Mouse (Mus musculus) cerebellum, postnatal 10 days (tissue): ENCODE measurements around the gene Enox1.

Experiments used
- DNase-seq, 2 experiments: peaks; one replicate each; pipeline ENCODE4 v3.0.0; 2021; ENCODE audit warnings: mixed read lengths in 2 of 2

The Enox1 gene

DNA sequence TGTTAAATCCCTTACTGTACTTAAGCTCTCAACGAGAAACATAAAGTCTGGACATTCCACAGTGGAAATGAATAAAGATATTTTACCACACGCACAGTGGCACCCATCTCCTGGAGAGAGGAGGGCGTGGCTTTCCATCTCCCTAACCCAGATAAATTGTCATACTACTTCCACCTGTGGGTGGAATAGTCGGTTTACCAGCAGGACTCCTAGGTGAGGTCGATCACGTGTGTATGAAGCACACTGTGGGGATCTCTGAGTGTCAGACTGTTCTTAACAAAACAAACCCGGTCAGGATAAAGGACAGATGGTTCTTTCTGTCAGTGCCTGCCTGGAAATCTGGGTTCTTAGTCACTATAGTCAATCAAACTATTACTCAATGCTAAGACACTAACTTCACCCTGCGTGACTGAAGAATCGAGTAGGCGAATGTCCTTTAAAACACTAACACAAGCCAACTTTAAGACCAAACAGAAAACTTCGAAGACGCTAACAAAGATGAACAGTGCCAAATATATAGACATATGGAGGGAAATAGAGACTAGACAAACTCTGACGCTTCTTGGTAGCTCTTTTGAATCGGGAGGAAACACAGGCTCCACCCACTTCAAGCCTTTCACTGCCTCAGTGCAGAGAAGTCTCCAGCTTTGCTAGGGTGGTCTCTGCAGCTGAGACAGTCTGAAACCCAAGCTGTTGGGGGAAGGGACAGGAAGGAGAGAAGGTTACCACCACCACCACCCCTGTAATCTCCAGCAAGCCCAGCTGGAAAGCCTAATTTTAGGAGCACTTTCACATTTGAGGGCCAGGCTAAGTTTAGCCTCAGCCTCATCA lies 423.8 kb downstream of the Enox1 start:
- no peak for DNase-seq

DNA sequence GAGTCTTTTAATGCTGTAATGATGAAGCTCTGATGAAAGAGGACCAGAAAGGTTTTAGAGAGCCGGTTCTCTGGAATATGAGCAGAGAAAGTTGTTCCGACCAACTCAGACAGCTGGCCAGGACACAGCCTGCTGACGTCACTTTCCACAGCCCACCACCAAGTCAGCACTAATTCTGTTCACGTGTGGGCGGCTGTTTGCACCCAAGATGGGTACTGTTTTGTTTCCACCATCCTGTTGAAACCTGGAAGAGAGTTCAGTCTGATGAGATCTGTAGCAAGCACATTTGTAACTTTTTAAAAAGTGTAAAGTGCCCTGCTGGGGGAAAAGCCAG lies 424.3 kb downstream of the Enox1 start:
- no peak for DNase-seq

DNA sequence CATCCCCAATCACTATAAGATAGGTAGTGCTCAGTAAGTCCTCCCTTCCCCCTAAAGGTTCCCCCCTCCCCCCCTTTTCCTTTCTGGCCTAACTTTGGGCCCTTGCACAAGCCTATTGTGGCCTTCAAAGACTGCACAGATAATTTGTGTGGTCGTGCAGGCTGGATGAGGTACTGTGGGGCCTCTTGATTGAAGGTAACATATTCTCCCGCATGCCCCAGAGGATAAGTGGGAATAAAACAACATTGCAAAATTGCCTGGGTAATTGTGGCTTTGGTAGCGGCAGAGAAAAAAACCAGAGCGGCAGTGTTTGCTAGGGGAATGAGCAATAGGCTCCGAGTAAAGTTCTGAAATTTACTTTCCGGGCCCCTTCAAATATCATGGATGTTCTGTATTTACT lies 425.1 kb downstream of the Enox1 start:
- no peak for DNase-seq

DNA sequence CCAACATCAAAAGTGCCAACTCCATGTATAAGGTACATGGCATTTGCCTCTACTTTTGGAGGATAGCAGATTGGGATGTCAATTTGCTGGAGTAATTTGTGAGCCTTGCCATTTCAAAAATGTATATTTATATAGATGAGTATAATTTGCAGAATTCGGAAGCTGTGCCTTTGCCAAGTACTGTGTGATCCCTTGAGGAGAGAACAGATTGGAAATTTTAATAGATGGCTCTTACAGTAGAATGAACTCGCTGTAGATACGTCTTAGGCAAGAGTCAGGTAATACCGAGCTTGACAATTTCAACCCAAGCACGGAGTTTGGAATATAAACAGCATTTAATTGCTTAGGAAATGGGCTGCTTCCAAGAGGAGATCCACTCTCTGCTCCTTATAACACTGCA lies 427.9 kb downstream of the Enox1 start:
- DNase-seq, result no peak

DNA sequence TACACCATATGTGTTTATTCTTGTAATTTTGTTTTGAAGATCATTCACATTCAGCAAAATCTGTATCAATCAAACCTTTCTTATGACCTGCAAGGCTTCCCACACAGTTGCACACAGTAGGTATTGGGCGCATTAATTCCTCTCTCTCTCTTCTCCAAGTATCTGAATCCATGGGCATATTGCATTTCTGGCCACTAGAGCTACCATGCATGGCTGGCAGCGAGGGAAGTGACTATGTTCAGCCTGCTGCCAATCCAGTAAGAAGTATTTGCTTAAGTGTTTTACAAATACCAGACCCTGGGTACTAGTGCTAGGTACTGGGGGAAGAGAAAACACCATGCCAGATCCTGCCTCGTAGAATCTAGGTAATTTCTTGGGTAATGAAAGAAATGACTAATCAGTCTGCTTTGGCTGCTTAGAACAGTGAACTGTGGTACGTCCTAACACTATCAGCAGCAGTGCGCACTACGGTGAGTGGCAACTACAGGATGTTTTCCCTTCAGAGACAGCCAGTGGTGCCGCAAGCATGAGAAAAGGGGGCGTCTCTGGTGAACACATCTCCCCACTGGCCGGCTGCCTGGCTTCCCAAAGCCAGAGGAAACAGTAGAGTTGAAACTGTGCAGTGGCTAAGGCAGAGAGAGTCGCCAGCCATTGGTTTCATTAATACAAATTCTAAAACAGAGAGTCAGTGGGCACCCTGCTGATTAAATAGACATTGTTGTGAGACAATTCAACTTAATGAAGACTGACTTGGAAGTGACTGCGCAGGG lies 428.7 kb downstream of the Enox1 start:
- no peak for DNase-seq

DNA sequence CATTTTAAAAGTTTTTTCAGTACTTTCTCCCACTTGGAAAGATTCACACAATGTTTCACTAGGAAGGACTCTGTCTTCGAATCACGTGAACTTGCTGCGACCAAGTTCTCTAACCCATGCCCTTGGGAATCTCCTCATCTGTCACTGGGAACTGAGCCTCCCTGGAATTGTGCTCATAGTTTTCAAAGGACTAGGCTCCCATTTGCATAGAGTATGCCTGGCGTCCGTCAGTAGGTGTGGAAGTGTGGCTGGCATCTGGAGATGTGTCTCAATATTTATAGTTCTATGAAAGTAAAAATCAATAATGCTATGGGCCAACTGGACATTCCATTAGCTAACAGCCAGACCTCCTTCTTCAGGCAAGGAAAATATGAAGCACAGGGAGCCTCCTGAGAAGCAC lies 429.5 kb downstream of the Enox1 start:
- no peak for DNase-seq

DNA sequence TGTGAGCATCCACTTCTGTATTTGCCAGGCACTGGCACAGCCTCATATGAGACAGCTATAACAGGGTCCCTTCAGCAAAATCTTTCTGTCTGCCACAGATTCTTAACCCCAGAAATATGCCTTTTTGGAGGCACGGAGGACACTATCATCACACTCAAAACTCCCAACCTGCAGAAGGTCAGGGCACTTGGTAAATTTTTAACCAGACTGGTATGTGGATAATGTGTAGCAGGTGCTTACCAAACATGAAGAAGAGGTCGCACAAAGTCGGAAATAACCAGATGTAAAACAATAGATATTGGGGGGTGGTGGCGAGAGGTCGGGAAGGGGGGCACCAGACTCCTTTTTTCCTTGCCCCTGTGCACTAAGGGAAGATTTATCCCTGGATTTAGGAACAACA lies 430.6 kb downstream of the Enox1 start:
- DNase-seq, result no peak

DNA sequence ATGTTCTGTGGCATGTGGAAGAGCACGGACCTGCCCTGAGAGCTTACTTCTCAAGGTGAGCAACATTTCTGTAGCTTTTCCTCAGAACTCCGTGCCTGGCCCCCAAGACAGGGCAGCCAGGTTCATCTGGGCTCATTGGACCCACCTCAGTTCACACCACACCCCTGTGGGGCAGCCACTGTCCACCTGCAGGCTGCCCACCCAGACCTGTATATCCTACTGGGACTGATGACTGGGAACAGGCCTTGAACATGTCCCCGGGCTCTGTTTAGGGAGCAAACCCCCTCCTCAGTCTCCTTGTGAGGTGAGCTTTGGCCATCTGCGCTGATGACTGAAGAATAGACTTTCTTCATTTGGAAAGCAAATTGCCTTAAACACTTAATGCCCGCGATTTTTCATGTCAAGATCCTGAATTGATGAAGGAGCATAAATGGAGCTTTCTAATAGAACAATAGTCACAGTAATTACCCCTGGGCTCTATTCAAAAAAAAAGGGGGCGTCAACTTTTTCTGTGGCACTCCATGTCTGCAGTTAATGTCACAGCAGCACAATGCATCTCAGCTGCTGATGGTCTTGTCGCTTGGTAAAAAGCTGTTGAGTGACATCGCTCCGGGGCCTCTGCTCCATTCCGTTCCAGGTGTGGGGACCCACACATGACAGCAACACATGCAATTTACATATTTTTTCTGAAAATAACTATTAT lies 436.7 kb downstream of the Enox1 start:
- DNase-seq, result no peak

DNA sequence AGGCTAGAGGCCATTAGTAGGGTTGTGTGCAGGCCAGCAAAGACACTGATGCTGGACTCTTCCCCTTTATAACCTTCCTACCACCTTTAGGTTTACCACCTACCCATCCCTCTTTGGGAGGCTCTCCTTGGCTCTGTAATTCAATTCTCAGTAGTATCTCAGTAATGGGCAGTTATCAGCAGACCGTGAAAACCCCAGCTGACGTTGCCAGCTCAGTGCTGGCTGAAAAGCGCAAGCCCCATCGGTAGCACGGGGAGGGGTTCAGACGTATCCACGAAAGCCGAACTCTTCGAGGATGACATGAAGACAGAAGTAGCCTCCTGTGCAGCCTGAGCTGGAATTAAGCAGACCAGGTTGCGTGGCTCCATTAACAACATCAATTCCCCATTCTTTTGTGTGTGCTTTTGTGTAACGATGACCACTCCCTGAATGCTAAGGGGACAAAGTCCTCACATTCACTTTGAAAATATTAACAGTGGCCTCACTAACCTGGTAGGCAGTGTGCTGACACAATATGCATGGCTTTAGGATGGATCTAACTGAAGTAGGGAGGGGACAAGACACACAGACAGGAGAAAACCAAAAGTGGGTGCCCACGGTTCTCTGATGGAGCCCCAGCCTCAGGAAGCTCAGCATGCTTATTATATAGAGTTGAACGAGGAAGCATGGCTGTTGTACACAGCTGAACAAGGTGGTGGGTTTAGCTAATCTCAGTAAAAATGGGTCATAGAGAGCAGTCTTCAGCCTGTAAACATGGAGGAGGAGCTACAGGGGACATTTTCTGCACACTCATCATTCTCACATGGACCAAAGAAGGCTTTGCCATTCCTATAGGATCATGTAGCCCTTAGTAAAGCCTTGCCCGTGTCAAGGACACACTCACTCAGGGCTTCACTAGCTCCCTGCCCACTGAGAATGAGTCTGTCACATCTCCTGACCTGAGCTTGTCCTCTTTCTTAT lies 439.9 kb downstream of the Enox1 start:
- DNase-seq, result peak; percentile 66 to 79

DNA sequence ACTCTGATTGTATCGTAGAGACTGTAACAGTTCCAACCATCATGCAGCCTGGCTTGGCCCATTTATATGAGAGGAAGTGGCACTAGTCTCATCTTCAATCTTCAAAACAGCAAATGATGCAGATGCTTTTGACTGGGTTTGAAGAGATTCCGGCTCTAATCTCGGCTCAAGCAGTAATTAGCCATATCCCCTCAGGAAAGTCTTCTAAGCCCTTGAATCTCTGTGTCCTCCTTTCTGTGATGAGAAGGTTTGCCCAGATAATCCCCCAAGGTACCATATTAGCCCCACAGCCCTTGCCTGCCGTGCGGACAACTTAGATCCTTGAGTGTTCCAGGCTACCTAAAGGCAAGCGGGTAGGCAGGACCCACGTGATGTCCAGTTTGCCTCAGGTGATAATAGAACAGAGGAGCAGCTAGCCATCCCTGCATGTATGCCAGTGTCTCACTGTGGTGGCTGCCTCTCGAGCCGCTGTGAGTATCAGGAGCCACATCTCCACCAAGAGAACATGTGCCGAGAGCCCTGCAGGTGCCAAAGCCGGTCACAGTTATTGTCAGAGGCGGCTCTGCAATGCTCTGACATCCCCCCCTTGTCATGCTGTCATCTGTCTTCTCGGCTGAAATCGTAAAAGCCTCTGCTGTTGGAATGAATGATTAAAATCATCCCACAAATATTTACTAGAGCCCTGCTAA lies 442.6 kb downstream of the Enox1 start:
- peak in 1 of 2 experiments; percentile 51 for DNase-seq

DNA sequence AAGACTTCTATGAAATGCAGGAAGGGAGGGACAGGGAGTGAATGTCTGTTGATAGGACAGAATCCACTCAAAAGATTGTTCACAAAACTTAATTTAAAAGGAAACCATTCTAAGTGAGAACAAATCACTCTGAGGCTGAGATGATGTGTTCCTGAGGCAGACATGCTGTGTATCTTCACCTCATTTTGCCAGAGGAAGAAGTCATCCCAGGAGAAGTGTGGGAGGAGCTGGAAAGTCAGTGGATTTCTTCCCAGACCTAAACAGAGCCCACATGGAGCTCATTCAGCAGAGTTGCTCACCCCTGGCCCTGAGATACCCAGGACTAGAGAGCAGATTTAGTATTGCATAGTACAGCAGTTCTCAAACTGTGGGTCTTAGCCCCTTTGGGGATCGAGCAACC lies 444.2 kb downstream of the Enox1 start:
- DNase-seq, result no peak

DNA sequence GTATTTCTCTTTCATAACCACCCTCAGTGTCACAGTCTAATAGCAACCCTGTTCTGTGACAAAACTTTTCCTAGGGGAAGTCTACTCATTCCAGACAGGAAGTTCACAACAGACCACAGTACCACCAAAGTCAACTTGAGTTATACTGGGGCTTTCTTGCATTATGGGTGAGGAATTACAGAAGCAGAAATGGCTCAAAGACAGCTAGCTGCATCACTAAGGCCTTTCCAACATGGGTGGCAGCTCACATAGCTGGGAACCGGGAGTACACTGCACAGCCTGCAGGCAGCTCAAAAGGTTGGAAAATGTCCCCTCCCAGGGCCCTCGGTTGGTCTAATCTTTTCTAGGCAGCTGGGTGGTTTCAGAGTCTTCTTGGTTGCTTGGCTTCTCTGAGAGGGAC lies 444.9 kb downstream of the Enox1 start:
- DNase-seq, result no peak

DNA sequence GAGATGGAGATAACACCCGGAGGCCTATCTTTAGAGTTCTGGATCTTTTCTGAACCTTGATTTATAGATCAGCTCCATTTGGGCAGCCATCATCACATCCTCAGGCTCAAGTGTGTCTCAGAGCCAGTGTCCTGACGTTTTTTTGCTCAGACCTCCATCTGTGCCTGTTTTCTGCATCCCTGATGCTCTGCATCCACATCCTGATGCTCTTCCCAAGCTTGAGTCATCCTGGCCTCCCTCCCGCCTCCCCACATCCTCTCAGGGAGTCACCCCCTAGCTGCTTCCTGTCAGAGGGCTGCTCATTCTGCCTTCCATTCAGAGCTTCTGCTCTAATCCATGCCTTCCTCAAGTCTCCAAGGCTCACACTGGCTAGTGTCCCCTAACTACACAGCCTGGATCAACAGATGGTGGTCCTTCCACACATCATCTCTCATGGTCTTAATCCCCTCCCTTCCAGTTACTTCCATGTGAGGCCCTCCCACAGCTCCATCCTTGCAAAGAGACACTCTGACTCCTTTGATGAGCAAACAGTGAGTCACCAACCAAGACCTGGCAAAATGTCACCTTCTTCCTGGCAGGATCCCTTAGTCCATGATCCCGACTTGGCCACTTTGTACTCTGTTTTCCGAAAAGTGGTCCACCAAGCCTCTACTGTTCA lies 451.7 kb downstream of the Enox1 start:
- no peak for DNase-seq

DNA sequence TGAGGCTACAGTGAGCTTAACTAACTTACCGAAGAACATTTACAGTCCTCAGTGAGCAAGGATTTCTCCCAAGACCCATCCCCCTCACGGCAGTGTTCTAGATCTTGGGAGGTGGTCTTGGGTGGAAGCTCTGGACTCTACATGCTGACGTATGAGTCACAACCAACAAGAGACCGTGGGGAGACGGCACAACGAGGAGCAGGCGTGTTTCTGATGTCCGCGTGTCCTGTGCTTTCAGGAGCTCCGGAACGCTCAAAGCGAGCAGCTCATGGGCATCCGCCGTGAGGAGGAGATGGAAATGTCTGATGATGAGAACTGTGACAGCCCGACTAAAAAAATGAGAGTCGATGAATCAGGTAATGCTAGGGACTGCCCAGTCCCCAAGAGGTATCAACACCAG lies 458.6 kb downstream of the Enox1 start:
- DNase-seq, result no peak

DNA sequence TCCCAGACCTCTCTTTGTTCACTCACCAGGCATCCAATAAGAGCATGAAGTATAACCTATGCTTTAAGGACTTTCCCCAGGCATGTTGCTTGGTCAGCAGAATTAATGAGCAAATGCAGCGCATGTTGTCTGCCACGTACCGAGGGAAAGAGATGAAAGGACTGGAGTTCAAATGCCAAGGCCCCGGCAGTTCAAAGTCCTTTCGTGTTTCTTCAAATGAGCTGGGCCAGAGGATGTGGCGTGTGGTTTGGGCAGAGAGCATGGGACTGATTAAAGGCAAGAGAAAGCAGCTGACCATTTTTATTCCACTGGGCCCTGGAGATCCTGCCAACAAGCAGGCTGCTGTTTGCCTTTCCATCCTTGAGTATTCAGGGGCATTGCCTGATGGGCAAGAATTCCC lies 460.7 kb downstream of the Enox1 start:
- DNase-seq, result peak; percentile 34 to 51

DNA sequence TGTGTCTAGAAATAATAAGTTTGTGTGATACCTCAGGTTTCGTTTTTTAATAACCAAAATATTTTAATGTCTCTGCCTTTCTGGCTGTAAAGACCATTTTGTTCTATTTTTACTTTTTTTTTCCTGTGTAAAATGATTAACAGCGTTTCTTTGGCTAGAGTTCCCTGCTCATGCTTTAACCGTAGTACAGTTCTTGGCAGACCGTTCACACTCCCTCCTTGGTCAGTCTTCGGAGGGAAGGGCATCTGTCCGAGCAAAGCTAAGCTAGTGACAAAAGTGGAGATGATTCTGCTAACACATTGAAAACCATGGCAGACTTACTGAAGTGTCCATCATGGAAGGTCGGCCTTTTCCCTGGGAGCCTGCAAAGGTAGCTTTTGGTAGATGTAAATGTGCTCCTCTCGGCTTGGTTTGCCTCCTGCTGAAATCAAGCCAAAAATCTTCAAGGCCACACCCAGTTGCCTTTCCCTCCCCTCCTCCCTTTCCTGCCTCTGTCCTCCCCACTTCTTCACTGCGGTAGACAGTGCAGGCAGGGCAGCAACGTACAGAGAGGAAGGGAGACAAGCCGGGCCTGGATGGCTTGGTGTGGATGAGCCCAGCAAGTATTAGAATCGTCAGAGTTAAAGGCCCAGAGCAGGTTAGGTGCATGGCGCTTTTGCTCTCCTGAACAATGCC lies 461.7 kb downstream of the Enox1 start:
- no peak for DNase-seq

DNA sequence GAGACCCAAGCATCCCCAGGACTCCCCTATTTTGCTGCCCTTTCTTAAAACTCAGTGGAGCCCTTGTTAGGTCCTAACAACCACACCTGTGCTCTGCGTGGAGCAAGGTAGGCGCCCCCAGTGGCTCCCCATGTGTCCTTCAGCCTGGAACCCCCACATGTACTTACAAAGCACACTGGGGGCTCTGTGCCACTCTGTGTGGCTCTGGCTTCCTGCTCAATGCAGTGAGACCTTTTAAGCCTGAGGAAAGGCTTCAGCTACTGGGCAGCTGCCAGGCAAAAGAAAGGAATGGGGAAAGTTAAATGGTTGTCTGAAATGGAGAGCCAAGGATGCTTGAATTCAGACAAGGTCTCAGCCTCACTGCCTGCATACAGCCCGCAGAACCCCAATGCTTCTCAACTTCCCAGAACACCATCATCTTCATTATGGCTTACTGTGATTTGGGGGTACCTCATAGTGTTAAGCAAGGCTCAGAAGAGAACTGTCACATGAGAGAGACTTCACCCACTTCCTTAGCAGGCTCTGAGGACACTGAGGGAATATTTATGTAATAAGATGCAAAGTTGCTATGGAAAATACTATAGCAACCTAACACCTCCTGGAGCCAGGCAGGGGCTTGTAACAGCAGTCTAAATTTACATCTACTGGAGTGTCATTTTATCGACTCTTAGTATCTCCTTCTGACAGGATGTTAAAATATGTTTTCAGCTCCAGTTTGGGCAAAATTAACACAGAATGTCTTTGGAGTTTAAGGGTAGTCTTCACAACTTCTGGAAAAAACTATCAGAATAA lies 465.1 kb downstream of the Enox1 start:
- no peak for DNase-seq

DNA sequence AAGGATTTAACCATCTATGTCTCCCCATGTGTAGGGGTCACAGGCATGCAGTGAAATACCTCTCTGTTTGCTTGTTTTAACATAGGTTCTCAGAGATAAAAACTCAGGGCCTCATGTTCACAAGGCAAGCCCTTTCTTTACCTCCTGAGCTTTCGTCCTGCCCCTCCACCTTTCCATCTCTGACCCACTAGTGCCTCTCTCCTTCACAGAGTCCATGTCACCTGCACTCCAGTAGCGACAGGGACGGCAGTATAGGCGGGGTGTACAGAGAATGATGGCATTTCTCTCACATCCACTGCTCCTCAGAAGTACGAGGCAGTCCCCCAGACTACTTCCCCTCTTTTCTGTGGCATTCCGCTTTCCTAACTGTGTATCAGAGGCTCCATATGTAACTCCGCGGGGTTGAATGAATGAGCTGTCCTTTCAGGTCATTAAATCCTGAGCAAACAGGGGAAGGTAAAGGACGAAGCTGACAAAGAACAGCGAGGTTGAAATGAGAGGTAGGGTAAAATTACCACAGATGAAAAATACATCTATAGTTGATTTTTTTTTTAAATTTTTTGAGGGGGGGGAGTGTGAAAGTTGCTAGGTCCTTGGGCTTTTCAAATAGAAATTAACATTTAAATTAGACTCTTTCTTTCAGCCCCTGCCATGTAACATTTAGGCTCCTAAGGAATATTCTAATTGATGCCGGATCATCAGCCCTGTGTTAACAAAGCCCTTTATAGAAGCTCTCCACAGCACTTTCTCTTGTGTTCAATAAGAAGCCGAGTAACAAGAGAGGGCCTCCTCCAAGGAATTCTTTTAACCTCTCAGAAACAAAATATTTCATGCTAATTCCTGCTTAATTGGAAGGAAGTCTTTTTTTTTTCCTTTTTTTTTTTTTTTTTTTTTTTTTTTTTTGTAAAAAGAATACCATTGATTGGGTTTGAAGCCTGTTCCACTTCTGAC lies 470.3 kb downstream of the Enox1 start:
- DNase-seq, result no peak
